Comparison of ENCODE assay signal across 25 mouse cellular contexts in genomic region chr5:5361684-5362083, GRCm38 (mm10). TPM values are rescaled to one million over a fixed set of nuclear protein-coding genes. Genes with fewer than 3 reads are reported as not detected.
DNase-seq lines count a peak whose midpoint lies in the region; ATAC-seq and TF ChIP-seq lines count a peak whose summit lies in the region.
"Had no signal": no experiment of that assay in that cellular context is flagged by ENCODE, and none has a peak within 500 bp of the region (broad histone marks: within the 10 kb centered on the region; RNA-seq: fewer than 3 reads in every experiment).

No protein-coding gene starts in this region.

- DNase-seq in heart, postnatal 0 days (ENCODE audit: low spot score) = no peak
- no peak for DNase-seq in liver, embryonic 14.5 days (ENCODE audit: low read depth in 3 of 3, low spot score in 3 of 3)
- DNase-seq in liver, postnatal 0 days = no peak
- no peak for DNase-seq in Patski (ENCODE audit: low read depth, low spot score)
- DNase-seq in urinary bladder, postnatal 36 days (ENCODE audit: low spot score in 2 of 2) = no peak
- no peak for DNase-seq in retina, embryonic 14.5 days (ENCODE audit: low spot score)
- DNase-seq: adrenal gland, postnatal 14 days; cerebellum, adult 11-12 months; cerebellum, postnatal 14 days; embryo, embryonic 11 days; heart, postnatal 4 days; kidney, adult 18-20 months; kidney, postnatal 25 days; layer of hippocampus, adult 9-11 months; right cerebral cortex, postnatal 14 days had no signal

- no peak overlapping the region for H3K4me3 ChIP-seq in heart, postnatal 0 days (ENCODE audit: low read depth, low read length)
- no peak overlapping the region for H3K4me3 ChIP-seq in heart, embryonic 12.5 days
- H3K4me3 ChIP-seq in liver, embryonic 14.5 days (ENCODE audit: insufficient read depth in 1 of 2, low read depth in 2 of 2, low read length in 2 of 2) = no peak overlapping the region
- no peak overlapping the region for H3K4me3 ChIP-seq in liver, postnatal 0 days (ENCODE audit: low read depth, low read length)
- no peak overlapping the region for H3K4me3 ChIP-seq in E14TG2a.4 (replicated peaks; ENCODE audit: low read length)
- H3K4me3 ChIP-seq: limb, embryonic 12.5 days; liver, embryonic 15.5 days; midbrain, embryonic 10.5 days; neural tube, embryonic 13.5 days; stomach, embryonic 15.5 days had no signal

- 0 out of 2 replicates have a peak, but pooled peaks cover 7% of the 10 kb centered on the region for H3K9me3 ChIP-seq in heart, postnatal 0 days (replicated peaks; ENCODE audit: control insufficient read depth, low read length)
- peaks cover 3% of the 10 kb centered on the region; the same call in 1 of the 2 replicates for H3K9me3 ChIP-seq in heart, embryonic 12.5 days (replicated peaks)
- no peaks in the 10 kb centered on the region for H3K9me3 ChIP-seq in liver, embryonic 14.5 days (ENCODE audit: control insufficient read depth, low read length)
- no peaks in the 10 kb centered on the region for H3K9me3 ChIP-seq in liver, postnatal 0 days (ENCODE audit: low read length)
- H3K9me3 ChIP-seq in E14TG2a.4 (ENCODE audit: low read length) = no peaks in the 10 kb centered on the region
- H3K9me3 ChIP-seq: limb, embryonic 12.5 days; neural tube, embryonic 13.5 days; stomach, embryonic 15.5 days had no signal

- H3K4me2 ChIP-seq in heart, postnatal 0 days (ENCODE audit: low read depth, low read length) = no peak overlapping the region
- no peak overlapping the region for H3K4me2 ChIP-seq in heart, embryonic 12.5 days
- no peak overlapping the region for H3K4me2 ChIP-seq in liver, embryonic 14.5 days (ENCODE audit: low read depth)
- H3K4me2 ChIP-seq in liver, postnatal 0 days (ENCODE audit: low read depth, low read length) = no peak overlapping the region
- H3K4me2 ChIP-seq: limb, embryonic 12.5 days; liver, embryonic 15.5 days; neural tube, embryonic 13.5 days; stomach, embryonic 15.5 days had no signal

- ATAC-seq in heart, postnatal 0 days (ENCODE audit: insufficient read depth, low read depth) = no peak
- ATAC-seq in heart, embryonic 12.5 days (ENCODE audit: insufficient number of reproducible peaks, low FRiP score) = no peak
- no peak for ATAC-seq in liver, embryonic 14.5 days (ENCODE audit: insufficient read depth)
- no peak for ATAC-seq in liver, postnatal 0 days
- no peak for ATAC-seq in Patski
- ATAC-seq: forebrain, embryonic 16.5 days had no signal

- H3K4me1 ChIP-seq in heart, postnatal 0 days (ENCODE audit: control insufficient read depth, insufficient read depth) = peaks cover 8% of the 10 kb centered on the region
- peaks cover 13% of the 10 kb centered on the region for H3K4me1 ChIP-seq in heart, embryonic 12.5 days (replicated peaks)
- no peaks in the 10 kb centered on the region for H3K4me1 ChIP-seq in liver, embryonic 14.5 days (replicated peaks; ENCODE audit: control insufficient read depth in 2 of 2, insufficient read depth in 2 of 2, low read length in 1 of 2)
- H3K4me1 ChIP-seq in liver, postnatal 0 days (ENCODE audit: insufficient read depth) = no peaks in the 10 kb centered on the region
- no peaks in the 10 kb centered on the region for H3K4me1 ChIP-seq in E14TG2a.4 (replicated peaks; ENCODE audit: low read depth, low read length)
- H3K4me1 ChIP-seq: liver, embryonic 15.5 days; midbrain, embryonic 10.5 days had no signal

- TF ChIP-seq CTCF in heart, postnatal 0 days (IDR thresholded peaks at IDR 0.05; ENCODE audit: low read depth) = peak; percentile 18; the same call in 1 of the 2 replicates
- TF ChIP-seq CTCF in liver, embryonic 14.5 days (IDR thresholded peaks at IDR 0.05; ENCODE audit: low read depth) = peak; percentile 42
- TF ChIP-seq CTCF in liver, postnatal 0 days (IDR thresholded peaks at IDR 0.05; ENCODE audit: low read depth) = no peak
- TF ChIP-seq CTCF in E14TG2a.4 (conservative IDR thresholded peaks at IDR 0.05; ENCODE audit: low read length) = peak; percentile 22; the same call in 1 of the 2 replicates
- peak; percentile 47 for TF ChIP-seq CTCF in Patski (IDR thresholded peaks at IDR 0.05)

- no peaks in the 10 kb centered on the region for H3K27me3 ChIP-seq in heart, postnatal 0 days (ENCODE audit: control insufficient read depth, insufficient read depth, low read length)
- H3K27me3 ChIP-seq in heart, embryonic 12.5 days (replicated peaks) = no peaks in the 10 kb centered on the region
- no peaks in the 10 kb centered on the region for H3K27me3 ChIP-seq in liver, embryonic 14.5 days (ENCODE audit: control insufficient read depth, insufficient read depth, low read length)
- H3K27me3 ChIP-seq in liver, postnatal 0 days (ENCODE audit: insufficient read depth, low read length) = no peaks in the 10 kb centered on the region
- H3K27me3 ChIP-seq in E14TG2a.4 (ENCODE audit: insufficient read depth, low read length) (no peaks in the 10 kb centered on the region), Patski (no peaks in the 10 kb centered on the region)
- H3K27me3 ChIP-seq: CH12.LX; limb, embryonic 12.5 days; liver, embryonic 15.5 days; neural tube, embryonic 13.5 days; stomach, embryonic 15.5 days had no signal

- TF ChIP-seq EP300 in heart, postnatal 0 days (IDR thresholded peaks at IDR 0.05; ENCODE audit: low read depth) = no peak
- TF ChIP-seq EP300 in liver, embryonic 14.5 days (IDR thresholded peaks at IDR 0.05; ENCODE audit: low read depth) = no peak
- TF ChIP-seq EP300 in liver, postnatal 0 days (IDR thresholded peaks at IDR 0.05; ENCODE audit: low read depth) = no peak

- WGBS in heart, postnatal 0 days = 98% methylated on average over 3 of the region's 3 CpGs
- 93% methylated on average over 3 of the region's 3 CpGs for WGBS in heart, embryonic 12.5 days
- 70% methylated on average over 3 of the region's 3 CpGs for WGBS in liver, embryonic 14.5 days (ENCODE audit: insufficient replicate concordance)
- WGBS in liver, postnatal 0 days (ENCODE audit: insufficient replicate concordance) = 85% methylated on average over 3 of the region's 3 CpGs

- no peak overlapping the region for H3K9ac ChIP-seq in heart, postnatal 0 days (replicated peaks; ENCODE audit: low read depth, low read length)
- H3K9ac ChIP-seq in heart, embryonic 12.5 days = no peak overlapping the region
- no peak overlapping the region for H3K9ac ChIP-seq in liver, embryonic 14.5 days (replicated peaks)
- no peak overlapping the region for H3K9ac ChIP-seq in liver, postnatal 0 days (replicated peaks)
- H3K9ac ChIP-seq: limb, embryonic 12.5 days; liver, embryonic 15.5 days; neural tube, embryonic 13.5 days; stomach, embryonic 15.5 days had no signal

- POLR2A ChIA-PET in Patski (lab: Charles Lee) = no interaction called here

- in situ Hi-C loops in Patski (cut with MboI; ENCODE audit: low pct_unique_long_range_greater_than_20kb) = no loop called here

- no peaks in the 10 kb centered on the region for H3K36me3 ChIP-seq in heart, postnatal 0 days (replicated peaks; ENCODE audit: control insufficient read depth, insufficient read depth, low read length)
- peaks cover 11% of the 10 kb centered on the region; the same call in 1 of the 2 replicates for H3K36me3 ChIP-seq in heart, embryonic 12.5 days
- H3K36me3 ChIP-seq in liver, embryonic 14.5 days (replicated peaks; ENCODE audit: control insufficient read depth, insufficient read depth, low read depth) = no peaks in the 10 kb centered on the region
- no peaks in the 10 kb centered on the region for H3K36me3 ChIP-seq in liver, postnatal 0 days (replicated peaks; ENCODE audit: insufficient read depth, low read length)
- no peaks in the 10 kb centered on the region for H3K36me3 ChIP-seq in E14TG2a.4 (ENCODE audit: insufficient read depth, low read length)
- H3K36me3 ChIP-seq: liver, embryonic 15.5 days; neural tube, embryonic 13.5 days; stomach, embryonic 15.5 days had no signal

- CTCF ChIA-PET in Patski (lab: Charles Lee) = interaction anchor here (1.1 to 2.8 kb wide), 3 partner anchors 10 to 390 kb away, joined by 3 to 12 read pairs (median 5); no protein-coding TSS in a partner anchor

- H3K27ac ChIP-seq in heart, postnatal 0 days (ENCODE audit: low read depth) = no peak overlapping the region
- H3K27ac ChIP-seq in heart, embryonic 12.5 days (ENCODE audit: poor library complexity, severe bottlenecking) = no peak overlapping the region
- no peak overlapping the region for H3K27ac ChIP-seq in liver, embryonic 14.5 days
- no peak overlapping the region for H3K27ac ChIP-seq in liver, postnatal 0 days (ENCODE audit: low read depth)
- H3K27ac ChIP-seq: limb, embryonic 12.5 days; liver, embryonic 15.5 days; macrophage; midbrain, embryonic 10.5 days; neural tube, embryonic 13.5 days; stomach, embryonic 15.5 days had no signal

RNA-seq across cellular contexts. Expression of gene Cdk14, which starts 58.4 kb away (rescaled TPM):
- 8.6 and 17.5 TPM in 2 replicates for total RNA-seq in heart, postnatal 0 days (2014; rRNA removed; ENCODE audit: low replicate concordance)
- polyA plus RNA-seq in heart, postnatal 0 days (2015; fragmentation: Nextera tagmentation; extraction: Ambion mirVana) = 5.8 and 6.0 TPM in 2 replicates
- polyA plus RNA-seq in heart, embryonic 12.5 days (2016; fragmentation: Nextera tagmentation; extraction: Ambion mirVana) = 20.4 and 21.3 TPM in 2 replicates
- polyA plus RNA-seq in liver, embryonic 14.5 days (2012; rRNA removed) = 0.35 and 0.68 TPM in 2 replicates
- polyA plus RNA-seq in liver, embryonic 14.5 days (2014; fragmentation: Nextera tagmentation; extraction: Ambion mirVana) = 1.2 and 1.4 TPM in 2 replicates
- 1.0 and 1.1 TPM in 2 replicates for polyA plus RNA-seq in liver, postnatal 0 days (2015; fragmentation: Nextera tagmentation; extraction: Ambion mirVana)
- polyA plus RNA-seq in Patski (2021) = 21.7 TPM
